Mouse (Mus musculus) C2C12 (cell line): ENCODE results near the gene Grip1. TPM values are rescaled to one million over a fixed set of nuclear protein-coding genes. Genes with fewer than 3 reads are reported as not detected.

Experiments
- H3K27me3 ChIP-seq: one replicate; pipeline ENCODE4 v1.6.1; 2011; ENCODE audit not compliant: control insufficient read depth, insufficient read depth, insufficient read length
- H3K36me3 ChIP-seq: one replicate; pipeline ENCODE4 v1.6.1; 2011; ENCODE audit not compliant: control insufficient read depth, insufficient read depth
- H3K4me3 ChIP-seq: one replicate; pipeline ENCODE4 v1.5.1; 2011; ENCODE audit warnings: mild to moderate bottlenecking, control low read depth; ENCODE audit not compliant: poor library complexity, insufficient read depth, severe bottlenecking
- H3K79me2 ChIP-seq: one replicate; pipeline ENCODE4 v1.6.1; 2011; ENCODE audit not compliant: control insufficient read depth, insufficient read depth
- H3K79me3 ChIP-seq: one replicate; pipeline ENCODE4 v1.6.1; 2011; ENCODE audit warnings: low read depth, control low read depth
- H3ac ChIP-seq: one replicate; pipeline ENCODE3; 2011; ENCODE audit warnings: low read depth; ENCODE audit not compliant: control insufficient read depth, insufficient read length
- CEBPB ChIP-seq: IDR thresholded peaks from one replicate; pipeline ENCODE4 v1.6.1; 2011; ENCODE audit warnings: low read depth, mild to moderate bottlenecking, control low read depth, moderate library complexity
- CTCF ChIP-seq: IDR thresholded peaks from one replicate; pipeline ENCODE4 v1.5.1; 2011; ENCODE audit not compliant: control insufficient read depth, insufficient read depth, insufficient read length
- FOSL1 ChIP-seq: IDR thresholded peaks from one replicate; pipeline ENCODE4 v1.8.0; 2011; ENCODE audit warnings: mild to moderate bottlenecking, low read length; ENCODE audit not compliant: poor library complexity, insufficient read depth, severe bottlenecking
- MAX ChIP-seq: IDR thresholded peaks from one replicate; pipeline ENCODE4 v1.6.1; 2011; ENCODE audit warnings: mild to moderate bottlenecking, control low read depth
- MYOD1 ChIP-seq: IDR thresholded peaks from one replicate; pipeline ENCODE4 v1.6.1; 2011; ENCODE audit warnings: low read depth; ENCODE audit not compliant: control insufficient read depth, insufficient read length
- MYOG ChIP-seq: IDR thresholded peaks from one replicate; pipeline ENCODE4 v1.6.1; 2011; ENCODE audit not compliant: control insufficient read depth, insufficient read length; ENCODE audit errors: extremely low read depth
- USF1 ChIP-seq: IDR thresholded peaks from one replicate; pipeline ENCODE4 v1.6.1; 2011; ENCODE audit warnings: low read depth, mild to moderate bottlenecking, control low read depth, moderate library complexity
- polyA plus RNA-seq: library from polyadenylated mRNA; unstranded; fragments of >200 nt; fragmentation: generic; extraction: Trizol; gene quantifications from one replicate; pipeline ENCODE4 v1.2.1, GENCODE M21; 2012; ENCODE audit warnings: missing spikeins

The Grip1 gene
- polyA plus RNA-seq, 1 experiment: 0.02 TPM

- H3K4me3 ChIP-seq: no peak overlapping the region
- peaks cover 10% of the 10 kb centered on the region for H3K27me3 ChIP-seq
- H3K36me3 ChIP-seq: no peaks in the 10 kb centered on the region
- H3K79me2 ChIP-seq: no peaks in the 10 kb centered on the region
- no peaks in the 10 kb centered on the region for H3K79me3 ChIP-seq
- TF ChIP-seq FOSL1 (no peak), MYOD1 (no peak), MYOG (no peak), MAX (no peak), CEBPB (no peak), USF1 (no peak), CTCF (no peak)
- H3ac ChIP-seq: no peak overlapping the region
Observed at GRCm38 (mm10) chr10:120136020-120136562, 682.5 kb downstream of the Grip1 start.

Other genes with a start within 250 kb of the Grip1 start
- gene Cand1, start 213.8 kb upstream of the Grip1 start, polyA plus RNA-seq: 55.5 TPM